Mouse (Mus musculus) stomach, embryonic 14.5 days (tissue): ENCODE data around the gene Vash2. TPM values are rescaled to one million over a fixed set of nuclear protein-coding genes. Genes with fewer than 3 reads are reported as not detected.
A peak's percentile ranks its signal among the peaks of the same experiment; 100 is the strongest.
"Not testable (repeated sequence)": the region's sequence is repeated elsewhere in the genome, so short reads cannot be mapped to it uniquely, and the experiment has no call there.

ENCODE experiments used
- ATAC-seq: fragments of 200-750 bp; cut with Nextera tagmentation; 2 replicates; pipeline ENCODE4 v1.8.0; 2017; ENCODE audit warnings: low read depth, moderate TSS enrichment; ENCODE audit not compliant: insufficient number of reproducible peaks, insufficient read depth, low FRiP score
- H3K27ac ChIP-seq: fragments of 300-500 bp; sonication (generic); 2 replicates; pipeline ENCODE4 v1.5.1; 2014; ENCODE audit warnings: mild to moderate bottlenecking, low read length, moderate library complexity, mixed read lengths
- H3K27me3 ChIP-seq: fragments of 300-500 bp; sonication (generic); 2 replicates; pipeline ENCODE4 v1.6.1; 2014; ENCODE audit warnings: low read length, control low read depth, mixed read lengths; ENCODE audit not compliant: control insufficient read depth, insufficient read depth
- H3K36me3 ChIP-seq: fragments of 300-500 bp; sonication (generic); 2 replicates; pipeline ENCODE4 v1.6.1; 2014; ENCODE audit warnings: mild to moderate bottlenecking, control low read depth, low read length, moderate library complexity, mixed read lengths; ENCODE audit not compliant: control insufficient read depth, insufficient read depth
- H3K4me1 ChIP-seq: fragments of 300-500 bp; sonication (generic); 2 replicates; pipeline ENCODE4 v1.6.1; 2014; ENCODE audit warnings: low read length, control low read depth, mixed read lengths; ENCODE audit not compliant: control insufficient read depth, insufficient read depth
- H3K4me2 ChIP-seq: fragments of 300-500 bp; sonication (generic); replicated peaks from 2 replicates; pipeline ENCODE4 v1.6.1; 2014; ENCODE audit warnings: low read depth, low read length, control low read depth
- H3K4me3 ChIP-seq: fragments of 300-500 bp; sonication (generic); 2 replicates; pipeline ENCODE4 v1.5.1; 2014; ENCODE audit warnings: low read depth, low read length, control low read depth
- H3K9ac ChIP-seq: fragments of 300-500 bp; sonication (generic); replicated peaks from 2 replicates; pipeline ENCODE4 v1.6.1; 2014; ENCODE audit warnings: low read depth, mild to moderate bottlenecking, control low read depth, low read length, moderate library complexity, mixed read lengths
- H3K9me3 ChIP-seq: fragments of 300-500 bp; sonication (generic); 2 replicates; pipeline ENCODE4 v1.6.1; 2016; ENCODE audit warnings: low read depth, low read length, control low read depth; ENCODE audit not compliant: control insufficient read depth
- WGBS: fragments of 180-500 bp; shearing (Covaris S2); extraction: QIAGEN DNeasy Blood & Tissue Kit; methylation state at CpG from one replicate; pipeline ENCODE4 v1.1.7; 2014; 5-methylcytosine and 5-hydroxymethylcytosine counted together
- polyA plus RNA-seq: library from polyadenylated mRNA; unstranded; fragments of >200 nt; fragmentation: Nextera tagmentation; extraction: Ambion mirVana; gene quantifications from 2 replicates; pipeline ENCODE4 v1.2.1, GENCODE M21; 2014

Gene Vash2
- polyA plus RNA-seq, 1 experiment from 2014 or later = 33.5 TPM

- WGBS = 84% methylated on average over 3 of the region's 3 CpGs
- H3K9ac ChIP-seq = no peak overlapping the region
Measured at GRCm38 (mm10) chr1:190927311-190927710, 51.8 kb downstream of the Vash2 start.

GRCm38 (mm10) chr1:190924812-190925211, 54.3 kb downstream of the Vash2 start, which contains the start of gene Angel2:
Angel2 (plus strand) TSS chr1:190925112.
- H3K27ac ChIP-seq, H3K4me3 ChIP-seq, ATAC-seq, H3K27me3 ChIP-seq, H3K9me3 ChIP-seq, H3K36me3 ChIP-seq, H3K4me1 ChIP-seq, H3K4me2 ChIP-seq, H3K9ac ChIP-seq: not testable (repeated sequence)
- WGBS = 78% methylated on average over 3 of the region's 3 CpGs

More at GRCm38 (mm10) chr1:190927311-190927710, 51.8 kb downstream of the Vash2 start:
- Histone ChIP-seq H3K4me3 (peak overlapping the region; percentile 67; the same call in 1 of the 2 replicates), H3K36me3 (no peaks in the 10 kb centered on the region), H3K27ac (no peak overlapping the region), H3K4me1 (peaks cover 11% of the 10 kb centered on the region; the same call in 1 of the 2 replicates), H3K27me3 (no peaks in the 10 kb centered on the region), H3K9me3 (no peaks in the 10 kb centered on the region), H3K4me2 (peak overlapping the region; percentile 47)
- no peak for ATAC-seq

GRCm38 (mm10) chr1:190919725-190920469, 59.2 kb downstream of the Vash2 start:
- no peaks in the 10 kb centered on the region for H3K9me3 ChIP-seq
- H3K4me1 ChIP-seq = no peaks in the 10 kb centered on the region
- H3K36me3 ChIP-seq = no peaks in the 10 kb centered on the region
- no peak overlapping the region for H3K9ac ChIP-seq
- no peak overlapping the region for H3K27ac ChIP-seq
- H3K4me3 ChIP-seq = no peak overlapping the region
- H3K27me3 ChIP-seq = no peaks in the 10 kb centered on the region
- no peak for ATAC-seq
- no peak overlapping the region for H3K4me2 ChIP-seq
- 70% methylated on average over 8 of the region's 8 CpGs for WGBS

GRCm38 (mm10) chr1:190918938-190919337, 60.2 kb downstream of the Vash2 start:
- ATAC-seq = no peak
- Histone ChIP-seq H3K4me1 (no peaks in the 10 kb centered on the region), H3K9ac (no peak overlapping the region), H3K27ac (no peak overlapping the region), H3K4me3 (no peak overlapping the region), H3K9me3 (no peaks in the 10 kb centered on the region), H3K4me2 (no peak overlapping the region), H3K36me3 (no peaks in the 10 kb centered on the region), H3K27me3 (no peaks in the 10 kb centered on the region)
- 58% methylated on average over 7 of the region's 7 CpGs for WGBS

GRCm38 (mm10) chr1:190912623-190913022, 66.5 kb downstream of the Vash2 start:
- H3K9me3 ChIP-seq = no peaks in the 10 kb centered on the region
- no peaks in the 10 kb centered on the region for H3K36me3 ChIP-seq
- 54% methylated on average over 1 of the region's 1 CpGs for WGBS
- H3K27ac ChIP-seq = no peak overlapping the region
- H3K9ac ChIP-seq = no peak overlapping the region
- H3K4me3 ChIP-seq = no peak overlapping the region
- H3K4me1 ChIP-seq = peaks cover 7% of the 10 kb centered on the region; the same call in 1 of the 2 replicates
- H3K4me2 ChIP-seq = no peak overlapping the region
- ATAC-seq = no peak
- no peaks in the 10 kb centered on the region for H3K27me3 ChIP-seq

- ATAC-seq = peak; percentile 93
- peak within 1 kb of the TSS; percentile 49 for H3K9ac ChIP-seq
- H3K4me1 ChIP-seq = peaks cover 7% of the 10 kb centered on the region; the same call in 1 of the 2 replicates
- peak within 1 kb of the TSS; percentile 70 for H3K4me2 ChIP-seq
- no peaks in the 10 kb centered on the region for H3K36me3 ChIP-seq
- WGBS = under 1% methylated on average over 47 of the region's 47 CpGs
- no peaks in the 10 kb centered on the region for H3K27me3 ChIP-seq
- 0 out of 2 replicates have a peak within 1 kb of the TSS, but pooled peaks have one; percentile 0 for H3K27ac ChIP-seq
- H3K4me3 ChIP-seq = peak within 1 kb of the TSS; percentile 70
- H3K9me3 ChIP-seq = no peaks in the 10 kb centered on the region
Measured at GRCm38 (mm10) chr1:190911415-190912123, 67.5 kb downstream of the Vash2 start, which contains the start of gene Rps6kc1. Rps6kc1 (minus strand) TSS chr1:190911770.

- H3K4me2 ChIP-seq = peak overlapping the region; percentile 70
- peaks cover 7% of the 10 kb centered on the region; the same call in 1 of the 2 replicates for H3K4me1 ChIP-seq
- H3K27ac ChIP-seq = no peak overlapping the region
- no peak for ATAC-seq
- no peaks in the 10 kb centered on the region for H3K27me3 ChIP-seq
- peak overlapping the region; percentile 49 for H3K9ac ChIP-seq
- H3K4me3 ChIP-seq = peak overlapping the region; percentile 70
- H3K9me3 ChIP-seq = no peaks in the 10 kb centered on the region
- H3K36me3 ChIP-seq = no peaks in the 10 kb centered on the region
- 75% methylated on average over 6 of the region's 6 CpGs for WGBS
Measured at GRCm38 (mm10) chr1:190910836-190911235, 68.3 kb downstream of the Vash2 start.

- Histone ChIP-seq H3K27ac (no peak overlapping the region), H3K9ac (no peak overlapping the region), H3K27me3 (no peaks in the 10 kb centered on the region), H3K4me3 (no peak overlapping the region), H3K4me1 (0 out of 2 replicates have a peak, but pooled peaks cover 3% of the 10 kb centered on the region), H3K9me3 (no peaks in the 10 kb centered on the region), H3K36me3 (peaks cover 10% of the 10 kb centered on the region), H3K4me2 (no peak overlapping the region)
- WGBS = 70% methylated on average over 16 of the region's 16 CpGs
- ATAC-seq = no peak
Measured at GRCm38 (mm10) chr1:190904714-190905113, 74.4 kb downstream of the Vash2 start.
